Mouse (Mus musculus) ES-E14 (cell line): ENCODE results near the gene Fkrp.

Experiments
- MAFK ChIP-seq: IDR thresholded peaks from 2 replicates; pipeline ENCODE4 v1.6.1; 2014; ENCODE audit warnings: mild to moderate bottlenecking, low read depth, low read length, inconsistent platforms; ENCODE audit not compliant: insufficient read depth
- ZC3H11A ChIP-seq: IDR thresholded peaks from 2 replicates; pipeline ENCODE4 v1.6.1; 2012; ENCODE audit warnings: low read depth, mild to moderate bottlenecking, inconsistent platforms, low read length, borderline replicate concordance
- ZNF384 ChIP-seq: IDR thresholded peaks from 2 replicates; pipeline ENCODE4 v1.6.1; 2012; ENCODE audit warnings: low read depth, low read length, inconsistent platforms

DNA sequence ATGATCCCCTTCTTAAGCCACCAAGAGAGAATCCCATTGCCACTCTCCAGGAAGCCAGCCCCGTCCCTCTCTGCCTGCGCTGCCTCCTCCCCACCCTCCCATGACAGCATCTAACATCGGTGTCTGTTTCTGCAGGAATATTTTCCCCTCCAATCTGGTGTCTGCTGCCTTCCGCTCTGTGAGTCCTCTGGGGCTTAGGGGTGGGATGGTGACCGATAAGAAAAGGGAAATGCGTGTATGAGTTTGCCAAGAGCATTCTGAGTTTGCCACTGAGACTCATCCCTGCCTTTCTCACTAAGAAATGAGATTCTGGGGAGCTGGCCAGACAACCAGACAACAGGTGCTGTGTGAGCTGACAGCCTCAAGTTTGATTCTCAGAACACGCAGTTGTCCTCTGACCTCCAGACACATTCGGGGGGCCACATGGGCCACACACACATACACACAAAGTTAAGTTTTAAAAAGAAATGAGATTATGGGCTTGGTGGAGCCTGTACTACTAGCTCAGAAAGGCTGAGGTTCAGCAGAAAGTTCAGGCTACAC, 30.9 kb downstream of the Fkrp start:
- TF ChIP-seq MAFK: no peak
- no peak for TF ChIP-seq ZNF384
- no peak for TF ChIP-seq ZC3H11A
